Mouse (Mus musculus): Measurements from ENCODE around the gene Cdk5rap2.

Gene Cdk5rap2

DNA sequence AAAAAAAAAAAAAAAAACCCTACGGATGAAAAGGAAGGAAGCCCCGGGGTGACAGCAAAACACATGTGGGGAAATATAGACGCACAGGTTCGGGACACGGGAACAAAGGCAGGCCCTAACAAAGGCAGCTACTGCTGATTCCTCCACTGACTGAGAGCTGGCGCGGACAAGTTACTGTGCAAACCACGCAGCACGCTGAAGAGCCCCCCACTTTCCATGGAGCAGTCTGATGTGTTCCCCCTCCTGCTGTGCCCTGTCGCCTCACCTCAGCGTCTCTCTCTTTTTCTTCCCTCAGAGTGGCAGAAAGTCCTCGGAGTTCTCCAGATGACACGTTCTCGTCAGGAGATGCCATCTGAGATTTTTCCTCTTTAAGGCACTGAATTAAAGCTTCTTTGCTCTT, 55.8 kb downstream of the Cdk5rap2 start:
- no peak for ATAC-seq (ENCODE audit: low TSS enrichment)

DNA sequence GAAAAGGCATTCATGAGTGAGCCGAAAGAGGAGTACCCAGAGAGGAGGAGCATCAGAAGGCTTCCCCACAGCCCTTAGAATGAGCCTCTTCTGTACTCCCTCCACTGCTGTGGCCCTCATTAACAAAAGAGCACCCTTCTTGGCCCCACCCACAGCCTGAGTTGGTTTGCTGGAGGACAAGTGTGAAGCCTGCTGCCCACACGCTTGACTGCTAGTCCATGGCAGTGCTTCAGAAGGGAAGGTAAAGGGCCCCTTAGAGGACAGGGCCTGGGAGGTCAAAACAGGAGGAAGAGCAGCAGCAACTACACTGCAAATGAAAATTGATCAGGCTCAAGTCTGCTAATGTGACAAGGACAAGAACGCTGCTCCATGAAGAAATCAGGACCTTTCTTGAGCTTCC, 56.6 kb downstream of the Cdk5rap2 start:
- ATAC-seq (ENCODE audit: low TSS enrichment) = no peak

DNA sequence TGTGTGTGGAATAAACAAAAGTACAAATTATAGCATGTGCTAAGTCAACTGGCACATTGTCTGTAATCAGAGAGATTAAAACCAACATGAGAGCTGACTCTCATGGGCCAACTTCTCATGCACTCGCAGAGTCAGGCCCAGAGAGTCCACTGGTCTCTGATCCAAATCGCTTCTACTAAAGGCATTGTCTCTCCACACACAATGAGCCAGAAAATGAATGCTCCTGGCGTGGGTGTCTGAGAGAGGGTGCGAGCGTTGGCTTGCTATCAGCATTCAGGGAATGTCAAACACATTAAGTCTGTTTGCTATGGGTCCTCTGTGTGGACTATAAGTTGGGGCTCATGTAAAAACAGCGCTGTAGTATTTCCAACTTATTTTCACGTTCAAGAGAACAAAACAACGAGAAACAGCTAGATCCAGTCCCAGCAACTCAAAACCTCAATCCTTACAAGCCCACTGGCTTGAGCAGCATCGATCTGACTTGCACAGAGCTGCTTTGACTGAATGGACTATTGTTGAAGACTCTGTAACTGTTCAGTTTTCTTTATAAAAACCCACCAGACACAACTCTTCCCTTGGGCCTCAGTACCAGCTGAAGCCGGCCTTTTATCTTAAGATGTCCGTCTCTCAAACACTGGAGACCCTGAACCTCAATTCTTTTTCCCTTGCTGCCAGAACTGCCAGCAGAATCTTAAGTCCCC, 74.6 kb downstream of the Cdk5rap2 start:
- ATAC-seq (ENCODE audit: low TSS enrichment) = peak; percentile 65

DNA sequence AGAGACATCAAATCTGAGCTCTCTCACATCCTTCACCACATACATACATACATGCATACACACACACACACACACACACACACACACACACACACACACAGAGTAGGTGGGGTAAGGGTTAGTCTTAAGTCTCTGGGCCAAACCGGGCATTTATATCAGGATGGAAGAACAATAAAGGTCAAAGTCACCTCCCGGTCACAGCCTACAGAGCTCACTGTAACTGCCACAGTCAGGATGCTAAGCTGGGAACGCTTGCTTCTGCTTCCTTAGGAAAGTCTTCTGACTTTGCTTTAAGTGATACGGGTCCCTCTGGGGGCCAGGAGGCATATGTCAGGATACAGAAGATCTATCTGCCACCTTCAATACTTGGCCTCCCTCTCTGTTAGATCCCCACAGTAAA, 75.2 kb downstream of the Cdk5rap2 start:
- ATAC-seq (ENCODE audit: low TSS enrichment) = no peak

DNA sequence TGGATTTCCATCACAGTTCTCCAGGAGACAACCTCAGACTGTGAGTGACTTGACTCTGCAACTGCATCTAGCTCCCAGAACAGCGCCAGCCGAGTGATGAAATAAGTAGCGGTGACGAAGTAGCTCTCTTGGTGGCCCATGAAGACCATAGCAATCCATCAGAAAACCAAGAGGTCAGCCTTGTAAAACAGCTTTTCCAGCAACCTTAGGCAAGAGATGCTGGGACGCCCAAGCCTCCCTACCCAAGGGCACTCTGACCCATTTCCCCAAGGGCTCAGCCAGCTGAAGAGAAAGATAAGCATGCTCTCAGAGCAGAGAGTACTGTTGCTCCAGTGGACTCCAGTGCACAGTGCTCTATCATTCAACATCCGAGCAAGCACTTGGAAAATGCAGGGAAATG, 77.3 kb downstream of the Cdk5rap2 start:
- no peak for ATAC-seq (ENCODE audit: low TSS enrichment)

DNA sequence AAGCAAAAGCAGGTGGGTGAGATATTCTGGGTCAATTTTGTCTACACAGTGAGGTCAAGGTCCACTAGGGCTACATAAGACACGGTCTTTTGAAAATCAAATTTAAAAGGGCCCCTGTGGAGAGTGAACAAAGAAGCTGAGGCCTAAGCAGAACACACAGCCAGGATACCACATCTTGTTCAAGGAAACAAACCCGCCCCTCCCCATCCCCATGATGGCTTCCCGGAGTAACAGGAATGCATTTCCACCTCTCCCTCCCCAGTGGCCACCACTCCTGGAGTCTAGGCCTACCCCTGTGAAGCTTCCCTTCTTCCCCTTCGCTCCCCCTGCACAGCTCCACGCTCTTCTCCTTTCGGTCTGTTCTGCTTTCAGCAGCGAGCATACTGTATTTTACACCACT, 77.7 kb downstream of the Cdk5rap2 start:
- no peak for ATAC-seq (ENCODE audit: low TSS enrichment)

DNA sequence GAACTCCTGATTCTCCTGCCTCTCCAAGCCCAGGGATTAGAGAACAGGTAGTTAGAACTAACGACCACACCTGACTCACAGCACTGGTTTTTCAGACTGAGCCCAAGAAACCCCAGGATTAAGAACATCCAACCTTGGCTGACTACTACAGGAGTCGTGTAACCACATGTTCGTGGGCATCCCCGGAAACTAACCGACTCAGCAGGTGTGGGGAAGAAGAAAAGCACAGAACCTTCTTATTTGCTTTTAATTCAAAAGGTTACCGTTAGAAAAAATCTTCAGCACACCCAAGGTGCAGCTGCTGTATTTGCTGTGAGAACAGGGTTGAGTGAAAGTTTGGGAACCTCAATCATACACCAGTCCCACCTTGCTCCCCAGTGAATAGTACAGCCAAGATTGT, 79.1 kb downstream of the Cdk5rap2 start:
- ATAC-seq (ENCODE audit: low TSS enrichment) = no peak

DNA sequence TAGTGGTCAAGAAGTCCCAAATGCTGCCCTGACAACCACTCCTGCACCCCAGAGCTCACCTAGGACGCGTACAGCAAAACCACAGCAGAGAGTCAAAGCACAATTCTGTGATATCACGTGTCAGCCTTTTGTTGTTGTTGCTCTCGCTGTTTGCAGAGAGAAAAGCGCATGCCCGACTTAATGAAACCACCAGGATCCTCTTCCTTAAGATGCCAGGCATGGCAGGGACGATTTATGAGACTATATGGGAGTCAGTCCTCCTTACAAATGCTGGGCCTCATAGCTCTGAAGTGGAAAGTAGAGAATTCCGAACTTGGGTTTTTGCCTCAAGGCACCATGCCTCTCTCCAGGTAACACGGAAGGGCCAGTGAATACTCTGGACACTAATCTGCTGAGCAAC, 82.2 kb downstream of the Cdk5rap2 start:
- ATAC-seq (ENCODE audit: low TSS enrichment) = no peak

DNA sequence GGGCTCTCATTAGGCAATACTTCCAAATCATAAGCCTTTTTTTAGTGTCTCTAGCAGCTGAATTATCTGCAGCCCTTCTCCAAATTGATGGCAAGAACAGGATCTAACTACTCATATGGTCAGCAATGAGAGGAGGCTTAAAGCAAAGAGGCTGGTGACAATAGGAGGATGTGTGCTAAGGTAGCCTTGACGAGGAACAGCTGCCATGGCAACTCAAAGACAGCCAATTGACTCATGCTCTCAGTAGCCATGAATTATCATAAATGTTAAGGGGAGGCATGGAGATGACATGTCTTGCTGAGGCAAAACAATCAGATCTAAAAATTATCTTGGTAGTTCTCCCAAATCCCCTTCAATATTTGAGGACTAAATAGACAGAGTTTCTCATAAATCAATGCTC, 82.8 kb downstream of the Cdk5rap2 start:
- no peak for ATAC-seq (ENCODE audit: low TSS enrichment)

DNA sequence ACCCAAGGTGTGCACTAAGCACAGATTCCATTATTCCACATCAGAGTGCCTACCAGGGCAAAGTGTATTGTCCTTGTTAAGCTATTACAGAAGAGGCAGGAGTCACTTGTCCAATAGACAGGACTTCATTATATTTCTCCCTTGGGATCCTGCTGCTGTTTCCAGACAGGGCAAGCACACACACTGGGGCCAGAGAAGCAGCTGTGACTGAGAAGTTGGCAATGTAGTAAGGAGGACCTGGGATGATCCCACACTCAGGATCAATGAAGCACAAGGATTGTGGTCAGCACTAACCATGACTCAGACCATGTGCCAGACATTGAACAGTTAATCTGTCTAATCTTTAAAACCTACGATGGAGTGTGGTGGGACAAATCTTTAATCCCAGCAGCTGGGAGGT, 88.7 kb downstream of the Cdk5rap2 start:
- ATAC-seq (ENCODE audit: low TSS enrichment) = no peak

DNA sequence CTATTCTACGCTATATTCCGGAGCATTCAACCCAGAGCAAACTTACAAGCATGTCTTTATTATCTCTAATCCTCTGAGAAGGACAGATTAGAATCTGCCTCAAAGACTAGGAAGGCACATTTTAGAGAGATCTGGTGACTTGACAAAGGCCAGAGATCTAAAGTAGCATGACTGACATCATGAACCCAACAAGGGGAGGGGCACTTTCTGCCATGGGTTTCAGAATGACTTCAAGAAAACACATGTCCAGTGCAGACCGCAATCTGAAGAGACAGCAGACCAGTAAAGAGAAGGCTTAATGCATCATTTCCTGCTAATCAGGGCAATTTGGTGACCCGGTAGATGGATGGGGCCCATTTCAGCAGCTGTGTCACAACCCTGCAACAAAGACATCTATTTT, 98.1 kb downstream of the Cdk5rap2 start:
- ATAC-seq (ENCODE audit: low TSS enrichment) = no peak

DNA sequence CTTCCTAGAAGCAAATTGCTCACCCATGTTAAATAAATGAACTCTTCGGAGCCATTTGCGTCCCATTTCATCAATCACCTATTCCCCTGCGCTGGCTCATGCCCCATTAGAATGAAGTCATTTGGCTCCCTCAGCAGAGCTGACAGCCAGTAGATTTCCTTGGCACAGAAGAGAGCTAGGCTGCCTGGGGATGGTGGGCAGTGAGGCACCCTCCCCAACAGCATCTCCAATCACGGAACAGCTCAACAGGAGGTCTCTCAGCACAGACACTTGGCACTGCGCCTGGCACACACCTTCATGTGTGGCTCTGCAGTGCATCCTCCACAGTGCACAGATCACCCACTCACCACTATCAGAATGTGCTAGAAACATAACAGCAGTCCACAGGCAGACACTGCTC, 98.7 kb downstream of the Cdk5rap2 start:
- peak; percentile 80 for ATAC-seq (ENCODE audit: low TSS enrichment)

DNA sequence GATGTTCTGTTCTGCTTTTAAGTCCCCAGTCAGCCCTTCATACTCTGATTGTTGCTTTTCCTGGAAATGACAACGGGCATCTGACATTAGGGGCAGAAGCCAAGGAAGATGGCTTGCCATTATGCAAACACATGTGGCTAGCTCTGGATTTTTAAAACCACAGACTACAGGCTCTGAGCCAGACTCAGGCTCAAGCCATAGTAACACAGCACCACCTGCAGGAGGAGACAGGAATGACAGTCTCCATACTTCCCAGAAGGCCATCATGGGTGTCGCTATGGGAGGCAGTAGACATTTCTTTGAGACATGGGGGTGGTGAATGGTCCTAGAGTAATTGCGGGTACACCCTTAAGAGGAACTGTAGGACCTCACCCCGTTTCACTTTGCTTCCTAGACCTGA, 103.0 kb downstream of the Cdk5rap2 start:
- ATAC-seq (ENCODE audit: low TSS enrichment) = peak; percentile 48

DNA sequence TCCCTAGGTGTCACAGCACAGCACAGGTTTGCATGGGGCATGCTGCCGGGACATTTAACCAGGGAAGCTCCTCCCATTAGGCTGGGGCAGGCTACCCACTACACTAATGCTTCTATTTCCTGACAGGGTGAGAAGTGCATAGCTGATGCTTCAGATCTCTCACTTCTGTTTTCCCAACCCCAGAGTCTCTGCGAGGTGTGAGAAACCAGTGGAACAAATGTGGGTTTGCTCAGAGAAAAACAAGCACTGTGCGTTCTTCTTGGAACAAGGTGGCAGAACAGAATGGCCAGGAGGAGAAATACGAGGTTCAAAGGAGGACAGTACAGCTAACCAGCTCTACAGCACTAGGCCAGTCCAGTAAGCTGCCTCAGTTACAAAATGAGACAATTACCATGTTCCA, 106.4 kb downstream of the Cdk5rap2 start:
- peak; percentile 69 for ATAC-seq (ENCODE audit: low TSS enrichment)

DNA sequence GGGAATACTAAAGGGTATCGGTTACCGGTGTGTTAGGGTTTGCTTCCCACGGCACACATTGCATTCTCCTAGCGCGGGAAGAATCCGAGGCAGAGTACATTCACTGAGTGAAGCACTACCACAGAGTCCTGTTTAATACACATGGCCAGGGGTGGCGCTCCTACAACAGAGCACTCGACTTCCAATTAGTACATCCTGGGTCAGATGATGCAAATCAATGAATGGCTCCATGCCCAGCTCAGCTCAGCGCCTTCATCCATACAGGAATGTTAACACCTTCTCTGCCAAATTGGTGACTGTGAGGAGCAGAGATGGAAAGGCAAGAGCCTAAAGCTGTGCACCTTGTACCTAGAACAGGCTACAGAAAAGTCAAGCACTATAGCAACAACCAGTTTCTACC, 109.1 kb downstream of the Cdk5rap2 start:
- no peak for ATAC-seq (ENCODE audit: low TSS enrichment)

DNA sequence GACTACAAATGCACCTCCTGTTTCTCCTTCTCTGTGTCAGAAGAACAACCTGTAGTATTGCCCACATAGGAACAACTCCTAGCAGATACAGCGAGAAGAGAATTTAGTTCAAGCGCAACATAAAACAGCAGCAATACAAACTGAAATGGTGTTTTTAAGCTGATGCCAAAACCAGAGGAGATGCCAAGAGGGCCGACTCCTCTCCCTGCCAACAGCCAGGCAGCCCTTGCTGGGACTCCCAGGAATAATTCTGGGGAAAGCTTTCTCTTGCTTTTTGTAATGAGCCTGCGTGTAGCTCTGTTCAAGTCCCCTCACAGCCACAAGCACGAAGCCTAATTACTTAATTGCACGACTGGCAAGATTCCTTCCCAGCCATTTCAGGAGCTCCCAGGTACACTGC, 120.9 kb downstream of the Cdk5rap2 start:
- peak; percentile 28; the same call in 1 of the 2 replicates for ATAC-seq (ENCODE audit: low TSS enrichment)

DNA sequence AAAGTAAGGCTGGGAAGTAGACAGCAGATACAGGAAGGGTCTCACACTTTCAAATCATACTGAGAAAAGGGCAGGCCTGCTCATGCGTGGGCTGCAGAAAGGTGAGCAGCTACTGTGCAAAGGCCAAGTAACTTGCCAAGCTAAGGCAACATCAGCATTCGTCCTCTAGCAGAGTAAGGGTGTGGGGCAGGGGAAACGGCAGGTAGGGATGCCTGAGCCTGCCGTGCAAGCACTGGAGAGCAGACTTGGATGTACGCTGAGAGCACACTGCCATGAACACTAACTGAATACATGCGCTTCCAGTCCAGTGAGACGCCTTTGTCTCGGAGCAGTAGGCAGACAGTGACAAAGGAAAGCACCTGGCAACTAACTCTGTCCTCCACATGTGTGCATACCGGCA, 127.1 kb downstream of the Cdk5rap2 start:
- ATAC-seq (ENCODE audit: low TSS enrichment) = 0 out of 2 replicates have a peak, but pooled peaks have one; percentile 2

DNA sequence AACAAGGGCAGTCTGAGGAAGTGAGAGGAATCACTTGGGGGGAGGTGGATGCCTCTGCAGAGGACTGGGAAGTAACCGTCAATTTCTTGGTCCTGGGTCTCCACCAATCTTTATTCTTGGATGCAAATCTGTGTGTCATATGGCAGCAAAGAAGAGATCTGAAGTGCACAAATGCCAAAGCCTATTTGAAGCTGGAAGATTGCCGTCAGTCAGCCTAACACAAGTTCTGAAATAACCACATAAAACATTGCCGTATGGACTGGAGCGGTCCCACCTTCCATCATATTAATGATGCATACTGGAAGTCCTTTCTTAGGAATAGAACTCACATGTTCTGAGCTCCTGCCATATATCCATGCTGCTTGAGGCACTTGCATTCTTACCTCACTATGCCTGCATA, 131.4 kb downstream of the Cdk5rap2 start:
- ATAC-seq (ENCODE audit: low TSS enrichment) = no peak

DNA sequence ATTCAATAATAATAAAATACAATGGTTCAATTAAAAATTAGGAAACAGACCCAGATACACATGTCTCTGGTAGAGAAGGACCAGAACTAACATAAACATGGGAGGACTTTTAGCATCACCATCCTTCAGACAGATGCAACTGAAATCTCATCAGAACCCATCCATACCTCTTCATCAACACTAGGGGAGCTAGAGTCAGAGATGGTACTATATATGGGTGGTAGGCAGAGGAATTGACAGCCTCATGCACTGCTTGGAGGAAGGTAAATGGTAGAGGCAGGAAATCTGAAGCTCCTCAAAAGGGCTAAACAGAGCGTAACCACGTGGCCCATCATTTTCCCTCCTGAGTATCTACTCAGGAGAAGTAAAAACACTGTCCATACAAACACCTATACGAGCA, 132.2 kb downstream of the Cdk5rap2 start:
- no peak for ATAC-seq (ENCODE audit: low TSS enrichment)

DNA sequence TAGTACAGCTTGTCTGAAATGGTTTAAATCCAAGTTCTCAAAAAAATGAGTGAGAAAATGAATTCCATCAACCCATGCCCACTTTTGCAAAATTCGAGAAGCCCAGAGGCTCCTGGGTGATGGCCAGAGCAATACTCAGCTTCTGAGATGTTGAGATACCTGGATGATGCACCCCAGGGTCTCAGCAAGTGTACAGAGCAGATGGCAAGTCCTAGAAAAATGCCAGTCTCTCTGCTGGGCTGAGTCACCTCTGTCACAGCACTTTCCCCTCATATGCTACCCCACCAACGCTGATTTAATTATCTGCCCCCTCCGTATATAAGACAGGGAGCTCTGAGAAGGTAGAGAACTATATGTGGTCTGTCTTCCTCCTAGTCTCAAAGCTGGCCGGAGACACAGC, 137.3 kb downstream of the Cdk5rap2 start:
- ATAC-seq (ENCODE audit: low TSS enrichment) = peak; percentile 53

DNA sequence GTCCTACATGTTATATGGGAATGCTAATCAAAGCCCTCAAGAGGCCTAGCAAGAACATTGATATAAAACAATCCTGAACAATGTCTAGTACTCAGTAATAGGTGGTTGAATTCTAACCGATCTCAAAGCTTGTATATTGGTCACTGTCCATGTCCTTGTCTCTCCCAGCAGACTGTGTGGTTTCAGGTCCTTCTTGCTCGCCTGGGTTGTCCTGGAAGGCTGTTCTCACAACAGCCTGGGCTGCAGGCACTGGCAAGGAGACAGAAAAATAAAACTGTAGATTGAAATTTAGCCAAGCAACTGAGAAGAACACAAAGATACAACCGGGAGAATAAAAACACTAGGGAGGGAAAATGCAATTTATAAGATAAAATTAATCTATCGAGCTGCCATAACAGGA, 137.7 kb downstream of the Cdk5rap2 start:
- peak; percentile 23 for ATAC-seq (ENCODE audit: low TSS enrichment)

DNA sequence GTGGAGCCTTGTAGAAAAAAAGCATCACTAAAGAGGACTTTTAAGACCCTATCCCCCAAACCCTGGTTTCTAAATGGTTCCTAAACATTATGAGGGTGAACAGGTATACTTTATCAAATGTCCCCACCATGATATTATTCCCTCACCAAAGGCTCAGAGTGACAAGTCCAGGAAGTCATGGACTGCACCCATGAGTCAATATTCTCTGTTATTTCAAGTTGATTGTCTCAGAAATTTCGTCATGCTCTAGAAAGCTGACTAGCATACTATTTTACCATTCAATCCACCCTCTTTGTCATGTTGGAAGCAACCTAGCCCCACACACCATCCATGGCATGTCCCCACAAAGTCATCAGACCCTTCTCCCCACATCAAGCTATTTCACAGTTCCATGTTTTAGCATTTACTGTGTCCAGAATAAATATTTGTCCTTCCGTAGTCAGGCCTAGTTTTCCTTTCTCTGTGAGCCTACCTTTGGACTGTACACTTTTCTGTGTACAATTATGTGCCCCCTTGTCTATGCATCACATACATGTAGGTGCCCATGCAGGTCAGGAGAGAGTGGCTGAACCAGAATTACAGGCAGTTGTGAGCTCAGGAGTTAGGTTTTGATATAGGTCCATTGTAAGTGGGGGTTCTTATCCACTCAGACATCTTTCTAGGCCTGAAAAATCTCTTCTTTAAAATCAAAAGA, 142.9 kb downstream of the Cdk5rap2 start:
- ATAC-seq (ENCODE audit: low TSS enrichment) = no peak

DNA sequence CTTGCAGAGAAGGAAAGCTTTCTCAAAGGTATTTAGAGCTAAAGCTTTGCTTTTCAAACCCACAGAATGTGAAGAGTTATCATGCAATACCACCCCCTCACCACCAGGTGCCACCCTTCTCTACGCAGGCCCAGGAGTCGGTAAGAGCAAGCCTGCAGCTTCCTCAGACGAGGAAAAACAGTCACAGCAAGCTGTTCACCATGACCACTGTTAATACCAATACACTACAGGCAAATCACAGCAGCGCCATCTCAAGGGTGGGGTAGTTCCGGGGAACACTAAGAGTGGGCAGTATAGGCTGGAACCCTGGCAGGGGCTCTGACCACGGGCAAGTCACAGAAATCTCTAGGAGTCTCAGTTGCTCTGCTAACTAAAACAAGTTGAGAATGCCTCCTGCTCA, 145.0 kb downstream of the Cdk5rap2 start:
- peak; percentile 38; the same call in 1 of the 2 replicates for ATAC-seq (ENCODE audit: low TSS enrichment)

DNA sequence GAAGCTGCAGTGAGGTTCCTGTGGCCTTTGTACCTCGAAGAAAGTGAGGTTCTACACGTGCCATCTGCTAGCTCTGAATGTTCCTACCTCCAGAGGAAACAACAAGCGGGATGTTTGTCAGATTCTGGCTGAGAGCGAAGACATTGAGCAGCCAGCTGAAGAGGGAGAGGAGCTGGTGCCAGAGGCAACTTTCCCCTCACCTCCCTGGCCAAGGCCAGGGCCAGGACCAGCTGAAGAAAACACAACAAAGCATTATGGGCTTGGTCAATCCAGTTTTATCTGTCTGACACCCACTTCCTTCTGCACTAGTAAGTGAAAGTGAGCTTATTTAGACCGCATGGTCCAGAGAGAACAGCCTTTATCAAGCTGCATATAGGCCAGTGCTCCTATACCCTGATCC, 147.4 kb downstream of the Cdk5rap2 start:
- ATAC-seq (ENCODE audit: low TSS enrichment) = no peak
